Mouse (Mus musculus) hindbrain, embryonic 10.5 days (tissue): ENCODE measurements around the gene Rnf19b. TPM values are rescaled to one million over a fixed set of nuclear protein-coding genes. Genes with fewer than 3 reads are reported as not detected.

ENCODE experiments used
- DNase-seq: peaks from one replicate; pipeline ENCODE4 v3.0.0-alpha.2; 2017; ENCODE audit warnings: low spot score
- H3K27ac ChIP-seq: fragments of 300-500 bp; sonication (generic); 2 replicates; pipeline ENCODE4 v1.5.1; 2016; ENCODE audit warnings: mild to moderate bottlenecking, moderate library complexity
- H3K27me3 ChIP-seq: fragments of 300-500 bp; sonication (generic); 2 replicates; pipeline ENCODE4 v1.6.1; 2016; ENCODE audit warnings: mild to moderate bottlenecking; ENCODE audit not compliant: poor library complexity, insufficient read depth, severe bottlenecking
- H3K36me3 ChIP-seq: fragments of 300-500 bp; sonication (generic); 2 replicates; pipeline ENCODE4 v1.6.1; 2016; ENCODE audit warnings: mild to moderate bottlenecking, moderate library complexity
- H3K4me1 ChIP-seq: fragments of 300-500 bp; sonication (generic); replicated peaks from 2 replicates; pipeline ENCODE4 v1.6.1; 2016; ENCODE audit warnings: mild to moderate bottlenecking
- H3K4me3 ChIP-seq: fragments of 300-500 bp; sonication (generic); 2 replicates; pipeline ENCODE4 v1.5.1; 2016; ENCODE audit warnings: mild to moderate bottlenecking, moderate library complexity
- H3K9me3 ChIP-seq: fragments of 300-500 bp; sonication (generic); 2 replicates; pipeline ENCODE4 v1.6.1; 2016; ENCODE audit warnings: mild to moderate bottlenecking, moderate library complexity
- WGBS: fragments of 180-500 bp; shearing (Covaris S2); methylation state at CpG from one replicate; pipeline ENCODE4 v1.1.7; 2016; 5-methylcytosine and 5-hydroxymethylcytosine counted together
- polyA plus RNA-seq: library from polyadenylated mRNA; unstranded; fragments of >200 nt; fragmentation: Nextera tagmentation; extraction: Ambion mirVana; gene quantifications from 2 replicates; pipeline ENCODE4 v1.2.1, GENCODE M21; 2016

Rnf19b gene
- polyA plus RNA-seq, 1 experiment from 2014 or later = 9.9 TPM

GRCm38 (mm10) chr4:129062281-129063075 is 4.4 kb downstream of the Rnf19b start:
- DNase-seq = no peak
- Histone ChIP-seq H3K4me3 (no peak overlapping the region), H3K27me3 (no peaks in the 10 kb centered on the region), H3K36me3 (no peaks in the 10 kb centered on the region), H3K27ac (no peak overlapping the region), H3K9me3 (no peaks in the 10 kb centered on the region), H3K4me1 (peaks cover 20% of the 10 kb centered on the region)
- 84% methylated on average over 3 of the region's 3 CpGs for WGBS

DNA sequence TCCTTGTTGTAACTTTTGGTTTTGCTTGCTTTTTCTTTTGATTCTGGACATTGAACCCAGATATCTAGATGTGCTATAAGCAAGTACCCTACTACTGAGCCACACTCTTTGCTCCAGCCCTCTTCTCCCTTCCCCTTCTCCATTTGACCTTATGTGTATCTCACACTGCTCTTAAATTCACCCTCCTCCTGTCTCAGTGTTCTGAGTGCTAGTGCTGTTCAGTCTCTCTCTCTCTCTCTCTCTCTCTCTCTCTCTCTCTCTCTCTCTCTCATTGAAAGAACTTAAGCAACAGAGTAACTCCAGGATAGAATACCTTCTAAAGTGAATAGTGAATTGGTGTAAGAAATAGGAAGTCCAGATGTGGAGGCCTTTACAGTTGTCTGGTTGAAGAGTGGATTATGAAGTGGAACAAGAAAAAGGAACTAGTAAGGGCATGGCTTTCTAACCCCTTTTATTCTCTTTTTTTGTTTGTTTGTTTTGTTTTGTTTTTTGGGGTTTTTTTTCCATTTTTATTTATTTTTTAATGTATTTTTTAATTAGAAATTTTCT is 7.7 kb downstream of the Rnf19b start:
- DNase-seq = no peak
- no peak overlapping the region for H3K27ac ChIP-seq
- H3K27me3 ChIP-seq = no peaks in the 10 kb centered on the region
- no peaks in the 10 kb centered on the region; the same call in 1 of the 2 replicates for H3K4me1 ChIP-seq
- no peaks in the 10 kb centered on the region for H3K9me3 ChIP-seq
- no peak overlapping the region for H3K4me3 ChIP-seq
- no peaks in the 10 kb centered on the region for H3K36me3 ChIP-seq

DNA sequence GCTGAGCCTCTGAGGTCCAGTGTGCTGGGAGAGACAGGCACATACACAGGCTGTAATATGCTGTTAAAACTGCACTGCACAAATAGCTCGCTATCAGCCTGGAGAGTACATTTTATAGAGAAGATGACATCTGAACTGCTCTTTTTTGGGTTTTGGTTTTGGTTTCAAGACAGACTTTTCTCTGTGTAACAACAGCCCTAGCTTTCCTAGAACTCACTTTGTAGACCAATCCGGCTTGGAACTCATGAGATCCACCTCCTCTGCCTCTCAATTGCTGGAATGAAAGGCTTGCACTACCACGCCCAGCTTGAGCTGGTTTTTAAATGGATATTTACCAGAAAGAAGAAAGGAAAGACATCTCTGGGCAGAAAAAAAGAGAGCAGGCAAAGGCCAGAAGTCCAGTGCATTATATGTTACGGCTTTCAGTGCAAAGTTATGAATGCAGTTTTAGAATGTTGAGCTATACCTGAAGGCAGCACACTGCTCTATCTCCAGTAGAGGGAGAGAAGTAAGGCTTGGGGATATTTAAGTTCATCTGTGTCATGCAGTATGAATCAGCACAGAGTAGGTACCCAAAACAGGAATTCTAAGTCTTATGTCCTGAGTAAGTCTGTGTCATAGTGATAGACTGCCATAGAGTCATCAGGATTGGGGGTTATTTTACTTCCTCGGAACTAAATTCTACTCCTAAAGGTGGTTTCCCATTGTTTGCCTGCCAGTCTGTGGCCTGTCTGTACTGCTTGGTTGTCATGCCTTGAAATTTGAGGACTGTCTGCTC is 9.8 kb downstream of the Rnf19b start:
- H3K36me3 ChIP-seq = no peaks in the 10 kb centered on the region
- no peak for DNase-seq
- H3K4me3 ChIP-seq = no peak overlapping the region
- WGBS = 87% methylated on average over 5 of the region's 5 CpGs
- H3K4me1 ChIP-seq = no peaks in the 10 kb centered on the region
- H3K27me3 ChIP-seq = no peaks in the 10 kb centered on the region
- H3K27ac ChIP-seq = no peak overlapping the region
- no peaks in the 10 kb centered on the region for H3K9me3 ChIP-seq

DNA sequence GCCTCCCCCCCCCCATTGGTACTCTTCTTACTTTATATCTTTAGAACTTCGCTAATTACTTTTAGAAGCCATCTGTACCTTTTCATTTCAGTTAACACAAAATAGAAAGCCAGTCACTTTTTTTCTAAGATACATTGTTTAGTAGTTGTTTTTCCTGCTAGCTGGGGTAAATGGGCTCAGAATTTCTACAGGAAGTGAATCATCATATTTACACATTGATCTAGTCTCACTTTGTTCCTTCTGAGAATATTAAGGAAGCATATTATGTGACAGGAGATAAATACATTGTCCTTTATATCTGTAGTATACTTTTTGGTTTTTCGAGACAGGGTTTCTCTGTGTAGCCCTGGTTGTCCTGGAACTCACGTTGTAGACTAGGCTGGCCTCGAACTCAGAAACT is 10.8 kb downstream of the Rnf19b start:
- DNase-seq = no peak
- H3K4me3 ChIP-seq = no peak overlapping the region
- H3K4me1 ChIP-seq = no peaks in the 10 kb centered on the region
- H3K36me3 ChIP-seq = peaks cover 6% of the 10 kb centered on the region
- H3K9me3 ChIP-seq = no peaks in the 10 kb centered on the region
- WGBS = 94% methylated on average over 4 of the region's 4 CpGs
- no peaks in the 10 kb centered on the region for H3K27me3 ChIP-seq
- H3K27ac ChIP-seq = no peak overlapping the region

DNA sequence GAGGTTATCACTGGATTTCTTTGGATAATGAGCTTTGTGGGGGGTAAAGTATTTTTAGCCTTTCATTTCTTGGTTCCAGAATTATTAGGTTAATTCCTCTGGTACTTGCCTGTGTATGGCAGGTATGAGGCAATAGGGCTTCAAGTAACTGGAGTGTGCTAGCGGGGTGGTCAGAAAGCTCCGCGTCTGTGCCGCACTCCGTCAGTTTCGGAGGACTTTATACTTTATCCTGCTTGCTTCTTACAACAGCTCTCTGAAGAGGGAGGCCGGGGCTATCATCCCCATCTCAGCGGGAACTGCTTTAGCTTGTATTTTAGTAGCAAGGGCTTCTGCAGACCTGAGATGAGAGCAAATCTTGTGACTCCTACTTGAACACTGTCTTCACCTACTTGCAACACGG is 21.1 kb downstream of the Rnf19b start:
- Histone ChIP-seq H3K27me3 (no peaks in the 10 kb centered on the region), H3K9me3 (no peaks in the 10 kb centered on the region), H3K36me3 (peaks cover 94% of the 10 kb centered on the region), H3K4me3 (no peak overlapping the region), H3K4me1 (peaks cover 3% of the 10 kb centered on the region; the same call in 1 of the 2 replicates), H3K27ac (no peak overlapping the region)
- 95% methylated on average over 9 of the region's 9 CpGs for WGBS
- no peak for DNase-seq

- no peaks in the 10 kb centered on the region for H3K27me3 ChIP-seq
- H3K36me3 ChIP-seq = peaks cover 86% of the 10 kb centered on the region
- WGBS = 85% methylated on average over 7 of the region's 7 CpGs
- no peak for DNase-seq
- H3K4me3 ChIP-seq = no peak overlapping the region
- H3K4me1 ChIP-seq = peaks cover 3% of the 10 kb centered on the region; the same call in 1 of the 2 replicates
- no peak overlapping the region for H3K27ac ChIP-seq
- H3K9me3 ChIP-seq = no peaks in the 10 kb centered on the region
Observed at GRCm38 (mm10) chr4:129081041-129081440, 23.0 kb downstream of the Rnf19b start.

DNA sequence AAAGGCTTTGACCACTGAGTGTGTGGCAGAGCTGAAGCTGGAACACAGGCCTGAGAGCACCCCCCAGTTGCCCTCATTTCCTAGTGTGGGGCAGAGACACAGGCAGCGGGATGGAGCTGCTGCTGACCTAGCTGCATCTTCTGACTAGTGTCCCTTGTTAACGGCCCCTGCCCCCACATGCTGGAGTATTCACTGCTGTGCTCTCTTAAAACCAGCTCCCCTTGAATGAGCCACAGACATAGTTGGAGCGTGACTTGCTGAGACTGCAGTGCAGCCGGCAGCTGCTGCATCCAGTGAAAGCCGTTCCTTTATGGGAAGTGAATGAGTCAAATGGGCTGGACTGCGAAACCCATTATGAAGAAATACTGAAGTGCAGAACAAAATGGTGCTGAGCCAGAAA is 23.4 kb downstream of the Rnf19b start:
- no peak for DNase-seq
- H3K36me3 ChIP-seq = peaks cover 82% of the 10 kb centered on the region

DNA sequence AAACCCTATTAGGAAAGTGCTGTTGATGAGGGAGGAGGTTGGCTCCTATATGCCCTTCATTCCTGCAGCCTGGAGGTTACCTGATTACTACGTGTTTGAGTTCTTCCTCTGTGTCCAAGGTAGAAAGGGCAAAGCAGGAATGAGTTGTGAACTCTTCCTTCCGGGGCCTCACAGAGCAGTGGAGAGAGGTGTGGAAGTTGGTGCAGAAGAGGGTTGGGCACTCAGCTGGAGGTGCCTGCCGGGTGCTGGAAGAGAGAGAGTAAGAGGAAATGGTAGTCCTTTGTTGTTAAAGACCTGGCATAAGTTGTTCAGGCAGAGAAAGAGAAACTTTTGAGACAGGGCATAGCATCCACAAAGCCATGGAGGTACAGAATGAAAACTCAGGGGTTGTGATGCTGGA is 23.9 kb downstream of the Rnf19b start:
- peaks cover 78% of the 10 kb centered on the region for H3K36me3 ChIP-seq
- H3K4me3 ChIP-seq = no peak overlapping the region
- H3K27me3 ChIP-seq = no peaks in the 10 kb centered on the region
- peaks cover 3% of the 10 kb centered on the region; the same call in 1 of the 2 replicates for H3K4me1 ChIP-seq
- DNase-seq = no peak
- H3K27ac ChIP-seq = no peak overlapping the region
- no peaks in the 10 kb centered on the region for H3K9me3 ChIP-seq
- WGBS = 87% methylated on average over 3 of the region's 3 CpGs

More for the DNA sequence above, 23.4 kb downstream of the Rnf19b start:
- Histone ChIP-seq H3K4me1 (peaks cover 3% of the 10 kb centered on the region; the same call in 1 of the 2 replicates), H3K27ac (no peak overlapping the region), H3K27me3 (no peaks in the 10 kb centered on the region), H3K9me3 (no peaks in the 10 kb centered on the region), H3K4me3 (no peak overlapping the region)
- 80% methylated on average over 6 of the region's 6 CpGs for WGBS

DNA sequence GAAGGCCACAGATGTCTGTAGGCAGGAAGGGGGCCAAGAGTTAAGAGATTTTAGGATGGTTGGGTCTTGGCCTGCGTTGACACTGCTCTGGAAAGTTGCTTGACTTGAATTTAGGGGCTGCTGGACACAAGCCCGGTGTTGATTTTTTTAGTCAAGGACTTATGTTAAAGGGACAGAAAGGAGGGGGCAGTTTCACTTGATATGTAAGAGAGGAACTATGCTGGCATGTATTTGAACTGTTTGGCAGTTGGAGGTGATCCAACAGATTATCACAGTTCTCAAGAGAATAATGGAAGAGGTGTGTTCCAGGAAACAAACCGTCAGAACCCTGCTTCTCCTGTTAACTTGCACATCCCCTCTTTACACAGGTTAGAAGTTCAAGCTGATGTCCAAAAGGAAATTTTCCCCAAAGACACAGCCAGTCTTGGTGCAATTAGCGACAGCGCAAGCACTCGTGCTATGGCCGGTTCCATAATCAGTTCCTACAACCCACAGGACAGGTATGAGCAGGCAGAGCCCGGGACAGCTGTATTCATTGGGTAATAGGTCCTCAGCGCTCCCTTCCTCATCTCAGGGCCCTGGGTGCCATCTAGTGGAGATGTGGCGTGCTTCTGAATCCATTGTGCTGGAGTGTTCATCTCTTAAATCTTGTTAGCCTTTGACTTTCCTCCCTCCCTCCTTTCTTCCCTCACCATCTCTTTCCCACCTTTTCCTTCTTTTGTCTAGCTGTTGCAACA is 24.5 kb downstream of the Rnf19b start:
- Histone ChIP-seq H3K4me3 (no peak overlapping the region), H3K9me3 (no peaks in the 10 kb centered on the region), H3K27me3 (no peaks in the 10 kb centered on the region), H3K4me1 (peaks cover 3% of the 10 kb centered on the region; the same call in 1 of the 2 replicates), H3K36me3 (peaks cover 71% of the 10 kb centered on the region), H3K27ac (no peak overlapping the region)
- 52% methylated on average over 10 of the region's 10 CpGs for WGBS
- peak; percentile 68 for DNase-seq

GRCm38 (mm10) chr4:129084896-129085295 is 26.8 kb downstream of the Rnf19b start:
- Histone ChIP-seq H3K9me3 (no peaks in the 10 kb centered on the region), H3K4me3 (no peak overlapping the region), H3K4me1 (peaks cover 3% of the 10 kb centered on the region; the same call in 1 of the 2 replicates), H3K27ac (no peak overlapping the region), H3K27me3 (no peaks in the 10 kb centered on the region), H3K36me3 (peaks cover 48% of the 10 kb centered on the region)
- no peak for DNase-seq
- WGBS = 94% methylated on average over 9 of the region's 9 CpGs

- Histone ChIP-seq H3K9me3 (no peaks in the 10 kb centered on the region), H3K36me3 (peaks cover 36% of the 10 kb centered on the region), H3K27me3 (no peaks in the 10 kb centered on the region), H3K4me3 (no peak overlapping the region), H3K4me1 (peaks cover 3% of the 10 kb centered on the region; the same call in 1 of the 2 replicates), H3K27ac (no peak overlapping the region)
- WGBS = 28% methylated on average over 8 of the region's 8 CpGs
- DNase-seq = peak; percentile 64
Observed at GRCm38 (mm10) chr4:129086078-129086477, 28.0 kb downstream of the Rnf19b start.

GRCm38 (mm10) chr4:129087850-129088249 is 29.8 kb downstream of the Rnf19b start:
- Histone ChIP-seq H3K4me3 (no peak overlapping the region), H3K36me3 (peaks cover 22% of the 10 kb centered on the region), H3K27ac (no peak overlapping the region), H3K4me1 (no peaks in the 10 kb centered on the region), H3K27me3 (no peaks in the 10 kb centered on the region), H3K9me3 (no peaks in the 10 kb centered on the region)
- no peak for DNase-seq
- WGBS = 57% methylated on average over 5 of the region's 5 CpGs
